Mouse (Mus musculus): ENCODE results near the gene Il27ra.

- TF ChIP-seq USF1 (IDR thresholded peaks at IDR 0.05; ENCODE audit: low read depth) (no peak), POLR2A (IDR thresholded peaks at IDR 0.05; ENCODE audit: insufficient read length, low read depth) (no peak), MYOG (IDR thresholded peaks at IDR 0.05; ENCODE audit: control insufficient read depth in 1 of 3, insufficient read depth in 1 of 3, insufficient read length in 2 of 3, low read depth in 2 of 3) (no peak), TCF12 (IDR thresholded peaks at IDR 0.05; ENCODE audit: insufficient read depth, poor library complexity, severe bottlenecking) (no peak), E2F4 (IDR thresholded peaks at IDR 0.05; ENCODE audit: insufficient read depth) (no peak), MYOD1 (IDR thresholded peaks at IDR 0.05; ENCODE audit: control insufficient read depth in 1 of 3, insufficient read length in 2 of 3, low read depth in 2 of 3) (no peak), MAX (IDR thresholded peaks at IDR 0.05; ENCODE audit: low read depth) (no peak), CEBPB (IDR thresholded peaks at IDR 0.05; ENCODE audit: insufficient read depth, poor library complexity, severe bottlenecking) (no peak), REST (IDR thresholded peaks at IDR 0.05; ENCODE audit: insufficient read depth, insufficient read length) (no peak), SRF (IDR thresholded peaks at IDR 0.05; ENCODE audit: control insufficient read depth, insufficient read length, low read depth) (no peak)
Measured at GRCm38 (mm10) chr8:84002957-84003611, 39.3 kb downstream of the Il27ra start.

Measured in myocyte (in vitro differentiated cells).